Mouse (Mus musculus): ENCODE measurements around the gene Tcap. TPM values are rescaled to one million over a fixed set of nuclear protein-coding genes. Genes with fewer than 3 reads are reported as not detected.

Gene Tcap
- polyA plus RNA-seq, 1 experiment from 2014 or later = 8.4 TPM

DNA sequence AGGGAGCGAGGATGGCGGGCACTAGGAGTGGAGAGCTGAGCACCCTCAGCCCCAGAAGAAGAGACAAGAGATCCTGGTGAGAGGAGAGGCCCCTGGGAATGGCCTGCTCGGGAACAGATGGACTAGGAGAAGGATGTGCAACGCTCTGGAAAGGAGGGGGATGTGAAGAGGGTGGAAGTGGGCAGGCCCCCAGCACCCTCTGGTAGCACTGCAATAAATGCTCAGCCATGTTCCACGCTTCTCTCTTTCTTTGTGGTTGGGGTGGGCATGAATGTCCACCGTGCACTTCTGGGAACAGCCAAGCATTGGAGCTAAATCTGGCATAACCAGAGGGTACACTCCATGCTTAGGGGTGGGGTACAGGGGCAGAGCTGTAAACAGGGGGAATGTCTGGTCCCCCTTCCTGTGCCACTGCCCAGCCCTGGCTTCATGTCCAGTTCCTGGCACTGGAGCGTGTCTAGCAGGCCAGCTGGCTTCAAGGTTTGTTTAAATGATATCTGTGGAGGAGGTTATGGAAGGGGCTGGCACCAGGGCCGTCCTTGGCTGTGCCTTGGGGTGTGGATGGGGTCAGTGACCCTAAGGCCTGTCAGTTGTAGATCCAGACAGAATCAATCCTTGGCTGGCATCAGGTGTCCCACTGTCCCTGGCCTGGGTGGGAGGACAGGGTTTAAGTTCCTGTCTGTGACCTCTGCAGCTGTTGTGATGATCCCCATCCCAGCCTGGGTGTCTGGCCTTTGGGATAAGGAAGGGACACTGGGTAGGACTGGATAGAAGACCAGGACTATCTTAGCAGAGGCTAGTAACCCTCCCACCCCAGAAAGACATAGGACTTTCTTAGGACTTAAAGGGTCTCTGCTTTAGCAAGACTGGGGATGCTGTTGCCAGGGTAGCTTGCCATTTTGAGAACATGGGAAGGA is 1.4 kb downstream of the Tcap start:
- Histone ChIP-seq H3K27me3 (peaks cover 47% of the 10 kb centered on the region), H3K4me3 (replicated peaks) (no peak overlapping the region), H3K9me3 (replicated peaks) (no peaks in the 10 kb centered on the region), H3K36me3 (peaks cover 10% of the 10 kb centered on the region), H3K27ac (replicated peaks) (no peak overlapping the region), H3K4me2 (replicated peaks) (no peak overlapping the region), H3K9ac (no peak overlapping the region), H3K4me1 (peaks cover 14% of the 10 kb centered on the region)
- WGBS = 55% methylated on average over 8 of the region's 8 CpGs
- ATAC-seq (ENCODE audit: insufficient number of reproducible peaks, low FRiP score, low TSS enrichment, low read depth) = no peak

DNA sequence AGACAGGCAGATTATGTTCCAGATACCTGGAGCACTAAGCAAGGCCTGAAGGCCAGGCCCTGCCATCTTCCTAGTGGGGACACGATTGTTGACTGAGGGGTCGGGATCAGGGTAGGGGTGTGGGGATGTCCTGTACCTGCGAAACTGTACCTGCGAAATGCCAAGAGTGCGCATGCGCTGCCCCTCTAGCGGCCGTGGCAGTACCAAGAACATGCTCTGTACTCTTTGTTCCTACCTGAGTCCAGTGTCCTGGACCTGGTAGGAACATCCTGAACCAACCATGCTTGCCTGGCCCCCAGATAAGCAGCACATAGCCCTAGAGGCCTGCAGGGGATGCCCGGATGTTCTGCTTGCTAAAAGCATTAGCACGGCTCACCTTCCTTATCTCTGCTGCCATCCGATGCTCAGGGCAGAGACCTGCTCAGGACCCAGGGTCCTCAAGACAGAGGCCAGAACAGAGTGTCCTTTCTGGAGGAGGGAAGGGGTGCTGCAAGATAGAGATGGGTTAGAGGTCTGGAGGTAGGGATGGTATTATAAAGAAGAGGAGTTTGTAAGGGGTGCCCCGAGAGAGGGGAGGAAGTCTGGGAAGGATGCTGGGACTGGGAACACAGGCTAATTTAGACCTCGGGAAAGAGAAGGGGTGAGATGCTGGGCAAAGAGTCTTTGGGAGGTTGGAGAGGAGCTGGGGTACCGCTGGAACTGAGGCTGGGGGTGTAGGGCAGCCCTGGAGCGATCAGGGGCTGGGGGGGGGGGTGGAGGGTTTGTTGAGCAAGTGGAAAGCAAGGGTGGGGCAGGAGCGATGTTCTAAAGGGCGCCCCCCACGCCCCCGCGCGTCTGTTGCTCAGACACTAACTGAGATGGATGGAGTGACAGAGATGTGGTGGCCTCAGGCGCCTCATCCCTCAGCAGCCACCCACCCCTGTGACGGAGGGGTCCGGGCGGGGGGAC is 2.3 kb downstream of the Tcap start, which contains the start of gene Pnmt:
Gene Pnmt, plus strand, starts transcription at position 813 of the 948 bp plus-strand sequence.
- Histone ChIP-seq H3K4me3 (replicated peaks) (no peak within 1 kb of the TSS), H3K27me3 (peaks cover 47% of the 10 kb centered on the region), H3K4me1 (peaks cover 14% of the 10 kb centered on the region), H3K4me2 (replicated peaks) (no peak within 1 kb of the TSS), H3K27ac (replicated peaks) (no peak within 1 kb of the TSS), H3K9ac (no peak within 1 kb of the TSS), H3K9me3 (replicated peaks) (no peaks in the 10 kb centered on the region), H3K36me3 (0 out of 2 replicates have a peak, but pooled peaks cover under 1% of the 10 kb centered on the region)
- no peak for ATAC-seq (ENCODE audit: insufficient number of reproducible peaks, low FRiP score, low TSS enrichment, low read depth)
- 49% methylated on average over 25 of the region's 25 CpGs for WGBS

GRCm38 (mm10) chr11:98386596-98386995 is 3.0 kb downstream of the Tcap start:
- Histone ChIP-seq H3K27me3 (peaks cover 47% of the 10 kb centered on the region), H3K36me3 (no peaks in the 10 kb centered on the region), H3K9ac (no peak overlapping the region), H3K4me3 (replicated peaks) (no peak overlapping the region), H3K27ac (replicated peaks) (no peak overlapping the region), H3K4me2 (replicated peaks) (no peak overlapping the region), H3K9me3 (replicated peaks) (no peaks in the 10 kb centered on the region), H3K4me1 (peaks cover 17% of the 10 kb centered on the region)
- no peak for ATAC-seq (ENCODE audit: insufficient number of reproducible peaks, low FRiP score, low TSS enrichment, low read depth)
- 12% methylated on average over 24 of the region's 24 CpGs for whole genome bisulfite sequencing

DNA sequence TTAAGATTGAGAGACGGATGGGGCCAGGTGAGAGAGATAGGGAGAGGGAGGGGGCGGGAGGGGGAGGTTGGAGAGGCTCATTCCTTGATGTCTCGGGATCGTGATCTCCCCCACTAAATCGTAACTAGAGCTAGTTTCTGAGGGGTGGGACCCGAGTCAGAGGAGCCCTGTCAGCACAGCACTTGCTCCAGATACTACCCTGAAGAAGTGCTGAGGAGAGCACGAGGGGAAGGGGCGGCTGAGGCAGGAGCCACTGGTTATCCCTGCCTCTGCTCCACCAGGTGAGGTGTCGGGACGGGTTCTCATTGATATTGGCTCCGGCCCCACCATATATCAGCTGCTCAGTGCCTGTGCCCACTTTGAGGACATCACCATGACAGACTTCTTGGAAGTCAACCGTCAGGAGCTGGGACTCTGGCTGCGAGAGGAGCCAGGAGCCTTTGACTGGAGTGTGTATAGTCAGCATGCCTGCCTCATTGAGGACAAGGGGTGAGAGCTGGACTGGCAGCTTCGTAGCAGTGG is 3.5 kb downstream of the Tcap start:
- H3K4me3 ChIP-seq (replicated peaks) = no peak overlapping the region
- H3K27me3 ChIP-seq = peaks cover 47% of the 10 kb centered on the region
- peaks cover 22% of the 10 kb centered on the region for H3K4me1 ChIP-seq
- ATAC-seq (ENCODE audit: insufficient number of reproducible peaks, low FRiP score, low TSS enrichment, low read depth) = no peak
- no peak overlapping the region for H3K9ac ChIP-seq
- H3K9me3 ChIP-seq (replicated peaks) = no peaks in the 10 kb centered on the region
- no peaks in the 10 kb centered on the region for H3K36me3 ChIP-seq
- 43% methylated on average over 14 of the region's 14 CpGs for WGBS
- H3K27ac ChIP-seq (replicated peaks) = no peak overlapping the region
- H3K4me2 ChIP-seq (replicated peaks) = no peak overlapping the region

GRCm38 (mm10) chr11:98388282-98388681 is 4.7 kb downstream of the Tcap start:
- Histone ChIP-seq H3K27me3 (peaks cover 47% of the 10 kb centered on the region), H3K9ac (no peak overlapping the region), H3K4me2 (replicated peaks) (no peak overlapping the region), H3K4me3 (replicated peaks) (no peak overlapping the region), H3K9me3 (replicated peaks) (no peaks in the 10 kb centered on the region), H3K27ac (replicated peaks) (no peak overlapping the region), H3K36me3 (no peaks in the 10 kb centered on the region), H3K4me1 (peaks cover 34% of the 10 kb centered on the region)
- no peak for ATAC-seq (ENCODE audit: insufficient number of reproducible peaks, low FRiP score, low TSS enrichment, low read depth)
- 74% methylated on average over 10 of the region's 10 CpGs for WGBS

DNA sequence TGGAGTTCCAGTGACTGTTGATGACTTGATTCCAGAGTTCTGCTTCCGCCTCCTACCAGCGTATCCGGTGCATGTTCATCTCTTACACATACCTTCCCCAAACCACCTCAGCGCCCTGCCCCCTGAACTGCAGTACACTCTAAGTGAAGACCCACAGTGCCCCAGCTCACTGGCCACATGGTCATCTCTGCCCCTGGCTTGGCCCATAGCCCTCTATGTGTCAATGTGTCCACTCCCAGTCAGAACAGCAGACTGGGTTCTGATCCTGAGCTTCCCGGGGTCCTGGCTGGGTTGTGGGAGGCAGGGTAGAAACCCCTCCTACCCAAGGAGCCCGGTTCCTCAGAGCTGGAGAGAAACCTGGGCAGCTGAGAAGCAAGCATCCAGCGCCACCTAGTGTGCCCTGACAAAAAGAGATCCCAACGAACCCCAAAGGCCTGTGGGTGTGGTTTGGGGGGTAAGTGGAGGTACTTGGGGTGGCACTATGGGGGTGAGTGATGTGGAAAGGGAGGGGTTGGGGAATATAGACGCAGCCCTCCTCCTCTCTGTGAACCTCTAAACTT is 5.7 kb downstream of the Tcap start:
- Histone ChIP-seq H3K9me3 (replicated peaks) (no peaks in the 10 kb centered on the region), H3K4me2 (replicated peaks) (no peak overlapping the region), H3K27me3 (peaks cover 41% of the 10 kb centered on the region), H3K4me1 (peaks cover 44% of the 10 kb centered on the region), H3K9ac (no peak overlapping the region), H3K36me3 (no peaks in the 10 kb centered on the region), H3K4me3 (replicated peaks) (no peak overlapping the region), H3K27ac (replicated peaks) (no peak overlapping the region)
- 23% methylated on average over 9 of the region's 9 CpGs for WGBS
- no peak for ATAC-seq (ENCODE audit: insufficient number of reproducible peaks, low FRiP score, low TSS enrichment, low read depth)

DNA sequence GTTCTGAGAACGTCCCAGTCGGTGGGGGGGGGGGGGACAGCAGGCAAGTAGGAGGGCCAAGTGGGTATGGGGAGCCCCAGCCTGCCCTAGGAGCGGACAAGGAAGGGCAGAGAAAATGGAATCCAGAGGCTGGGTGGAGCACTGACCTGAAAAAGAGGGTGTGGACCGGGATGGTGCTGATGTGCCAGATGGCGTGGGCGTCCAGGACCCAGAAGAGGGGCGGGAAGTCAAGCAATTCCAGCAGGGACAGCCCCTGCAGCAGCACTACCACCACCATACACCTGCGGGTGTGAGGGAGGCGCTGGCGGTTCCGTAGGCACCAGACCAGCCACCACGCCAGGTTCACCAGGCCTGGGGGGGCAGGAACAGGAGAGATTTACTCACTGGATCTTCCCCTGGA is 6.5 kb downstream of the Tcap start:
- Histone ChIP-seq H3K4me1 (peaks cover 52% of the 10 kb centered on the region), H3K27ac (replicated peaks) (no peak overlapping the region), H3K4me3 (replicated peaks) (no peak overlapping the region), H3K9me3 (replicated peaks) (no peaks in the 10 kb centered on the region), H3K27me3 (peaks cover 33% of the 10 kb centered on the region), H3K4me2 (replicated peaks) (no peak overlapping the region), H3K9ac (no peak overlapping the region), H3K36me3 (no peaks in the 10 kb centered on the region)
- WGBS = 66% methylated on average over 12 of the region's 12 CpGs
- no peak for ATAC-seq (ENCODE audit: insufficient number of reproducible peaks, low FRiP score, low TSS enrichment, low read depth)

GRCm38 (mm10) chr11:98392034-98392433 is 8.4 kb downstream of the Tcap start:
- H3K9ac ChIP-seq = no peak overlapping the region
- ATAC-seq (ENCODE audit: insufficient number of reproducible peaks, low FRiP score, low TSS enrichment, low read depth) = peak; percentile 39
- H3K36me3 ChIP-seq = no peaks in the 10 kb centered on the region
- no peak overlapping the region for H3K4me3 ChIP-seq (replicated peaks)
- WGBS = 12% methylated on average over 8 of the region's 8 CpGs
- H3K27me3 ChIP-seq = peaks cover 14% of the 10 kb centered on the region
- peaks cover 48% of the 10 kb centered on the region for H3K4me1 ChIP-seq
- no peaks in the 10 kb centered on the region for H3K9me3 ChIP-seq (replicated peaks)
- H3K27ac ChIP-seq (replicated peaks) = peak overlapping the region; percentile 88
- H3K4me2 ChIP-seq (replicated peaks) = peak overlapping the region; percentile 8; the same call in 1 of the 2 replicates

- no peaks in the 10 kb centered on the region for H3K9me3 ChIP-seq (replicated peaks)
- H3K9ac ChIP-seq = no peak overlapping the region
- peaks cover 8% of the 10 kb centered on the region for H3K27me3 ChIP-seq
- peaks cover 45% of the 10 kb centered on the region for H3K4me1 ChIP-seq
- H3K4me2 ChIP-seq (replicated peaks) = peak overlapping the region; percentile 6; the same call in 1 of the 2 replicates
- no peak overlapping the region for H3K4me3 ChIP-seq (replicated peaks)
- no peaks in the 10 kb centered on the region for H3K36me3 ChIP-seq
- peak overlapping the region; percentile 88 for H3K27ac ChIP-seq (replicated peaks)
- WGBS = 42% methylated on average over 4 of the region's 4 CpGs
- ATAC-seq (ENCODE audit: insufficient number of reproducible peaks, low FRiP score, low TSS enrichment, low read depth) = no peak
Observed at GRCm38 (mm10) chr11:98392645-98393044, 9.0 kb downstream of the Tcap start.

- peak; percentile 9; the same call in 1 of the 2 replicates for ATAC-seq (ENCODE audit: insufficient number of reproducible peaks, low FRiP score, low TSS enrichment, low read depth)
Observed at GRCm38 (mm10) chr11:98393317-98393716, 9.7 kb downstream of the Tcap start.

More at GRCm38 (mm10) chr11:98393317-98393716, 9.7 kb downstream of the Tcap start:
- Histone ChIP-seq H3K4me2 (replicated peaks) (peak overlapping the region; percentile 6; the same call in 1 of the 2 replicates), H3K4me3 (replicated peaks) (no peak overlapping the region), H3K27ac (replicated peaks) (peak overlapping the region; percentile 88), H3K27me3 (peaks cover 1% of the 10 kb centered on the region), H3K36me3 (no peaks in the 10 kb centered on the region), H3K4me1 (peaks cover 45% of the 10 kb centered on the region), H3K9ac (no peak overlapping the region), H3K9me3 (replicated peaks) (no peaks in the 10 kb centered on the region)
- 65% methylated on average over 6 of the region's 6 CpGs for WGBS
